Mouse (Mus musculus) heart, embryonic 15.5 days (tissue): ENCODE measurements around the gene Vmn1r221. TPM values are rescaled to one million over a fixed set of nuclear protein-coding genes. Genes with fewer than 3 reads are reported as not detected.
"Not testable (repeated sequence)": the region's sequence is repeated elsewhere in the genome, so short reads cannot be mapped to it uniquely, and the experiment has no call there.

Experiments used
- ATAC-seq: fragments of 200-750 bp; cut with Nextera tagmentation; replicated peaks from 2 replicates; pipeline ENCODE4 v1.8.0; 2017; ENCODE audit warnings: low read depth, moderate TSS enrichment; ENCODE audit not compliant: insufficient number of reproducible peaks, insufficient read depth, low FRiP score
- H3K27ac ChIP-seq: fragments of 300-500 bp; sonication (generic); 2 replicates; pipeline ENCODE4 v1.5.1; 2015; ENCODE audit warnings: mild to moderate bottlenecking, inconsistent platforms
- H3K27me3 ChIP-seq: fragments of 300-500 bp; sonication (generic); 2 replicates; pipeline ENCODE4 v1.6.1; 2015; ENCODE audit warnings: inconsistent platforms
- H3K36me3 ChIP-seq: fragments of 300-500 bp; sonication (generic); 2 replicates; pipeline ENCODE4 v1.6.1; 2015; ENCODE audit warnings: mild to moderate bottlenecking, inconsistent platforms
- H3K4me1 ChIP-seq: fragments of 300-500 bp; sonication (generic); replicated peaks from 2 replicates; pipeline ENCODE4 v1.6.1; 2015; ENCODE audit warnings: inconsistent platforms
- H3K4me2 ChIP-seq: fragments of 300-500 bp; sonication (generic); 2 replicates; pipeline ENCODE4 v1.6.1; 2015; ENCODE audit warnings: inconsistent platforms, mild to moderate bottlenecking, moderate library complexity
- H3K4me3 ChIP-seq: fragments of 300-500 bp; sonication (generic); 2 replicates; pipeline ENCODE4 v1.5.1; 2015; ENCODE audit warnings: mild to moderate bottlenecking, inconsistent platforms
- H3K9ac ChIP-seq: fragments of 300-500 bp; sonication (generic); 2 replicates; pipeline ENCODE4 v1.6.1; 2015; ENCODE audit warnings: mild to moderate bottlenecking, inconsistent platforms
- H3K9me3 ChIP-seq: fragments of 300-500 bp; sonication (generic); replicated peaks from 2 replicates; pipeline ENCODE4 v1.6.1; 2016; ENCODE audit warnings: inconsistent platforms
- WGBS: fragments of 180-500 bp; shearing (Covaris S2); methylation state at CpG from one replicate; pipeline ENCODE4 v1.1.7; 2015; ENCODE audit warnings: mixed read lengths; 5-methylcytosine and 5-hydroxymethylcytosine counted together
- polyA plus RNA-seq: library from polyadenylated mRNA; unstranded; fragments of >200 nt; fragmentation: Nextera tagmentation; extraction: Ambion mirVana; gene quantifications from 2 replicates; pipeline ENCODE4 v1.2.1, GENCODE M21; 2015

Vmn1r221 gene
- not detected in 2 replicates for polyA plus RNA-seq

DNA sequence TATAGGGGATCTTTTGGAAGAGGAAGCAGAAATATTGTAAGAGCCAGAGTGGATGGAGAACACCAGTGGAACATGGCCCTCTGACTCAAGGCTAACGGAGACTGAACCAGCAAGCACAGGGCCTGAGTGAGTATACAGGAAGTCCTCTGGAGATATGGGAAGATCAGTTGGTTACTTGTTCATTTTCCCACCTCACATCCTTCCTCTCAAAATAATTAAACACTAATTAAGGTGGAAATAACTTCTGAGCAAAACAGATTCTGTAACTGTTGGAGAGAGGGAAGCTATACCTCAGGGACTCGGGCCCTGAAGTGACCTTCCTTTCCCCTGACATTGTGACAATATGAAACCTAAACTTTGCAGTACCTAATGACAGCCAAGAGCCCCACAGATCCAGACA is at the start of gene Vmn1r221:
Gene Vmn1r221 (plus strand): TSS at position 301 of the 400 bp plus-strand sequence.
- H3K27ac ChIP-seq, H3K27me3 ChIP-seq, H3K9ac ChIP-seq, ATAC-seq, H3K4me2 ChIP-seq, H3K4me3 ChIP-seq, H3K4me1 ChIP-seq, H3K36me3 ChIP-seq, H3K9me3 ChIP-seq: not testable (repeated sequence)
- WGBS: 70% methylated on average over 2 of the region's 2 CpGs

DNA sequence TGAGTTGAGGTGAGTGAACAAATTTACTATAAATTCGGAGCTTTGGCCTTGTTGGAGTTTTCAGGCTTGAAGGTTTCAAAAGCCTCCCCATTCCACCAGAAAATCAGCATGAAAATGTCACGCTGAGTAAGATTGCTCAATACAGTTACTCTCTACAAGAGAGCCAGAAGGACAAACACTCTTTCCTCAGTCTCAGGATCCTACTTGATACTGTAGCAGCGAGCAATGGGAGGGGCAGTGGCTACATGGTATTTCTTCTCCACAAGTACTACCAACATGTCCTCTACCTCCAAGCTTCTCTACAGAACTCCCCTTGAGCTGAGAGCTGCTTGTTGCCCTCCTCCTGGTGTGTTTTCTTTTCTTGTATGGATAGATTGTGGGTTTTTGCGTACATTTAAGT is 47.5 kb upstream of the Vmn1r221 start:
- not testable (repeated sequence) for H3K27ac ChIP-seq, H3K36me3 ChIP-seq, ATAC-seq, H3K4me1 ChIP-seq, H3K4me2 ChIP-seq, H3K9ac ChIP-seq, H3K9me3 ChIP-seq, H3K27me3 ChIP-seq, H3K4me3 ChIP-seq
- WGBS: 78% methylated on average over 4 of the region's 4 CpGs

DNA sequence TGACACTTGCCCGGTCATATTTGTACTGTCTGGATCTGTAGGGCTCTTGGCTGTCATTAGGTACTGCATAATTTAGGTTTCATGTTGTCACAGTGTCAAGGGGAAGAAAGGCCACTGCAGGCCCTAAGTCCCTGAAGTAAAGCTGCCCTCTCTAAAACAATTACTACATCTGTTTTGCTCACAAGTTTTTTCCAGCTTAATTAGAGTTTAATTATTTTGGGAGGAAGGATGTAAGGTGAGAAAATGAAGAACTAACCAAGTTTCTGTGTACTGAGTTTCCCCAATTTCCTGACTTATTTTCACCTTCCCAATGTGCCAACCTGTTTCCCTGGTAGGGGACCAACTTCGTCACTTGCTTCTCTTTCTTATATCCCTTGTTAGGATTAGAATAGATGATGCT is 26.1 kb upstream of the Vmn1r221 start, which contains the start of gene Vmn1r220:
Gene Vmn1r220 (minus strand): TSS at position 101 of the 400 bp plus-strand sequence.
- no peak within 1 kb of the TSS for H3K9ac ChIP-seq
- ATAC-seq: no peak
- no peaks in the 10 kb centered on the region for H3K36me3 ChIP-seq
- H3K27me3 ChIP-seq: no peaks in the 10 kb centered on the region
- no peaks in the 10 kb centered on the region for H3K4me1 ChIP-seq
- WGBS: 70% methylated on average over 2 of the region's 2 CpGs
- no peak within 1 kb of the TSS for H3K4me3 ChIP-seq
- H3K4me2 ChIP-seq: no peak within 1 kb of the TSS
- H3K27ac ChIP-seq: no peak within 1 kb of the TSS
- no peaks in the 10 kb centered on the region for H3K9me3 ChIP-seq

DNA sequence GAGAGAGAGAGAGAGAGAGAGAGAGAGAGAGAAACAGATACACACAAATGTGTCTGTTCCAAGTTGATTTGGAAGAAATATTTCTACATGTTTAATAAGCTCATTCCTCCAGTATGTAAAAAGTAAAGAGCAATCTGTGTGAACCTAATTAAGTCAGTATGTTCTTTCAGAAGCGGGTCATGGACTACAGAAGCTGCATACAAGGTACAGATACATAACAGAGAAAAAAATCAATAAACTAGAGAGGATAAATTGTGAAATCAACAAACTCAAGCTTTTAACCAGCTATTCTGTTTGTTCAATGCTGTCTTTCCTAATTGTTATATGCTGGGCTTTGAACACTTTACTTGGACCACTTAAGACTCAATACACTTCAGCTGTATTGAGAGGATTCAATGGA is 10.0 kb upstream of the Vmn1r221 start:
- not testable (repeated sequence) for H3K4me1 ChIP-seq, H3K4me3 ChIP-seq, H3K27ac ChIP-seq, ATAC-seq, H3K9ac ChIP-seq, H3K36me3 ChIP-seq, H3K4me2 ChIP-seq, H3K27me3 ChIP-seq, H3K9me3 ChIP-seq
- WGBS: 55% methylated on average over 1 of the region's 1 CpGs

DNA sequence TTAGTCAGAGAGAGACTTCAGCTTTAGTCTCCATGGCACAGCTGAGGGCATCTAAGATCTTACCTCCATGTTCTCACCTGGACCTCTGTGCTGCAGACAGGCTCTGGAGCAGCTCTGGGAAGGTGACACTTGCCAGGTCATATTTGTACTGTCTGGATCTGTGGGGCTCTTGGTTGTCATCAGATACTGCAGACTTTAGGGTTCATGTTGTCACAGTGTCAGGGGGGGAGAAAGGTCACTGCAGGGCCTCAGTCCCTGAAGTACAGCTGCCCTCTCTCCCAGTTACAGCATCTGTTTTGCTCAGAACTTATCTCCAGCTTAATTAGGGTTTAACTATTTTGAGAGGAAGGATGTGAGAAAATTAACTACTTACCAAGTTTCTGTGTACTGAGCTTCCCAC is 21.9 kb downstream of the Vmn1r221 start, which contains the start of gene Vmn1r222:
Gene Vmn1r222 (minus strand): TSS at position 101 of the 400 bp plus-strand sequence.
- ATAC-seq, H3K27ac ChIP-seq, H3K9ac ChIP-seq, H3K4me2 ChIP-seq, H3K4me3 ChIP-seq, H3K36me3 ChIP-seq, H3K4me1 ChIP-seq, H3K27me3 ChIP-seq, H3K9me3 ChIP-seq: not testable (repeated sequence)

DNA sequence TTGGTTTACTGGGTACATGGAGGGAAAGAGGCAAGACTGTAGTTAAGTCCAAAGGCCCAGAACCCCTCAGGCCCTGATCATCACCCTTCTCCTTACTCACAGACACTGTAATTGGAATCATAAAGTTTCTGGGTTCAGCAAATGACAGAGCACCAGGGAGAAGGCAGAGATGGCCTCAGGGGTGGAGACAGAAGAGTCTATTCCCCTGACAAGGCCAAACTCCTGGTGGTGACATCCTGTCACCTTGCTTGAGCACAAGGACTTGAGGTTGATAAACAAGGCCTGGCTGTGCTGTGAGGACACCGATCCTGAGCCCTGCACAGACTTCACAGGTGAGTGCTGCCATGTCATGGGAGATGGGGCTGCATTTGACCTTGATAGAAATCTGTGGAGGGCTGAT is 32.9 kb downstream of the Vmn1r221 start, which contains the start of gene Vmn1r223:
Gene Vmn1r223 (plus strand): TSS at position 301 of the 400 bp plus-strand sequence.
- H3K4me2 ChIP-seq, ATAC-seq: not testable (repeated sequence)

DNA sequence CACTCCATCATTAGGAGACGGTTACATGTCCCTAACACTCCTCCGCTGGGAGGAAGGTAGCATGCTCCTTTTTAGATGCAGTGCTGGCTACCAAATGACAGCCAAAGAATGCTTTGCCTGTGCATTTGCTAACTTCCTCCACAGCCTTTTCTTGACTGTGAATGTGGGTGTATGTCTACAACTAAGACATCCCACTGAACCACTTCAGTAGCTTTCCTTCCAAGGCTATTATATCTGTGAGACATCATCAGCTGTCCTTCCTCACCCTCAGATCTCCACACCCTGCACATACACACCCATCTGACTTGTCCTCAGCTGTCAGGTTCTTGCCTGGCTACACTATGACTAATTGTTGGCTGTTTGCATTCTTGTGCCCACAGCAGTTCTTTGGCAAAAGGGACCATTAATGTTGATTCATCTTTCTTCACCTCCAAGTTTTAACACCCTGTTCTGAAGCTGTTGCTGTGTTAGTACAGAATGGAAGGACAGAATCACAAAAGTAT is 44.7 kb downstream of the Vmn1r221 start:
- Histone ChIP-seq H3K4me1 (no peaks in the 10 kb centered on the region), H3K4me3 (no peak overlapping the region), H3K36me3 (no peaks in the 10 kb centered on the region), H3K9me3 (no peaks in the 10 kb centered on the region), H3K9ac (no peak overlapping the region), H3K4me2 (no peak overlapping the region), H3K27me3 (no peaks in the 10 kb centered on the region), H3K27ac (no peak overlapping the region)
- no peak for ATAC-seq
- WGBS: 66% methylated on average over 2 of the region's 2 CpGs

More for the DNA sequence above, 32.9 kb downstream of the Vmn1r221 start, which contains the start of gene Vmn1r223:
- not testable (repeated sequence) for H3K36me3 ChIP-seq, H3K4me3 ChIP-seq, H3K27me3 ChIP-seq, H3K27ac ChIP-seq, H3K9ac ChIP-seq, H3K4me1 ChIP-seq, H3K9me3 ChIP-seq
- WGBS: 80% methylated on average over 1 of the region's 1 CpGs

DNA sequence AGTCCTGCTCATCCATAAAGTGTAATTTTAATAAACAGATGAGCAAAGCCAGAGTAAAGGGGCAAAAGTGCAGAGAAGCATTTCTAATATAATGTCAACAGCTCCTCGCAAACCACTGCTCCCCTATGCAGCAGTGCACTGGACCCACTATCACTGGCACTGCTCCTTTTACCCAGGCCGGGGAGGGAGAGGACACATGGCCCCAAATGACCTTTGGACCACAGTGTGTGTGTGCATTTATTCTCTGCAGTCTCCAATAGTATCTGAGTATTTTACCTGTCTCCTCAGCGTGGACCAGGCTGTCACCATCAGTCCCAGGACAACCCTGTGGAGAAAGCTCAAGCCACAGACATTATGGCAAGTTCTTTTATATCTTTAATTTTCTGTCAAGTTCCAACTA is 54.7 kb downstream of the Vmn1r221 start:
- not testable (repeated sequence) for H3K36me3 ChIP-seq, H3K9ac ChIP-seq, H3K4me1 ChIP-seq, ATAC-seq, H3K27ac ChIP-seq, H3K27me3 ChIP-seq, H3K4me2 ChIP-seq, H3K4me3 ChIP-seq, H3K9me3 ChIP-seq
- WGBS: 84% methylated on average over 3 of the region's 3 CpGs

DNA sequence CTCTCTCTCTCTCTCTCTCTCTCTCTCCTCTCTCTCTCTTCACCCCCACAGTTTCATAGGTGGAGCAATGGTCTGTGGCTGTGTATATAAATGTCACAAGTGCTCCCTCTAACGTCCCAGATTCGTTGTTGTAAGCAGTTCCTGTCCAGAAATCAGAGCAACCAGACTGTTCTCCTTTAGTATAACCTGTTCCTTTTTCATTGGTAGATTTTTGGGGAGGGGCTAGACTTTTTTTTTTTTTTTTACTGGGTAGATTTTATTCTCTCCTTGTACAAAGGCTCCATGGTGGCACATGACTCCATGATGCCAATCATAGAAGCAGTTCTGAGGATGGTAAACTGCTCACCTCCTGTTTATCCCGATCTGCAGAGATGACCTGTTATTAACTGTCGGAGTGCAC is 55.2 kb downstream of the Vmn1r221 start:
- 38% methylated on average over 4 of the region's 4 CpGs for WGBS
- H3K27ac ChIP-seq, H3K27me3 ChIP-seq, H3K4me1 ChIP-seq, ATAC-seq, H3K9me3 ChIP-seq, H3K36me3 ChIP-seq, H3K4me3 ChIP-seq, H3K9ac ChIP-seq: not testable (repeated sequence)
- H3K4me2 ChIP-seq: peak overlapping the region; percentile 56

DNA sequence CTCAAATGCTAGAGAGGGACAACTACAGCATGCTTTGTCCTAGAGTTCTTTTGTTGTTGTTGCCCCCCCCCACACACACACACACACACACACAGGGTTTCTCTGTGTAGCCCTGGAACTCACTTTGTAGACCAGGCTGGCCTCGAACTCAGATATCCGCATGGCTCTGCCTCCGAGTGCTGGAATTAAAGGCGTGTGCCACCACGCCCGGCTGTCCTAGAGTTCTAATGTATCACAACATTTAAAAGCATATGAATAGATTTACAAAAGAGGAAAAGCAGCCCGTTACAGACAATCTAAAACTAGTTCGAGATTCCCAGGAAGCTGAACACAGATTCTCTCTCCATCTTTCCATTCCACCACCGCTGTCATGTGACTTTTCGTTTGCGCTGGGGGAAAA is 55.8 kb downstream of the Vmn1r221 start:
- Histone ChIP-seq H3K4me2 (peak overlapping the region; percentile 56), H3K36me3 (no peaks in the 10 kb centered on the region), H3K27ac (no peak overlapping the region), H3K4me3 (peak overlapping the region; percentile 34), H3K4me1 (peaks cover 7% of the 10 kb centered on the region), H3K27me3 (peaks cover 5% of the 10 kb centered on the region), H3K9ac (no peak overlapping the region), H3K9me3 (no peaks in the 10 kb centered on the region)
- 16% methylated on average over 11 of the region's 11 CpGs for WGBS
- no peak for ATAC-seq

DNA sequence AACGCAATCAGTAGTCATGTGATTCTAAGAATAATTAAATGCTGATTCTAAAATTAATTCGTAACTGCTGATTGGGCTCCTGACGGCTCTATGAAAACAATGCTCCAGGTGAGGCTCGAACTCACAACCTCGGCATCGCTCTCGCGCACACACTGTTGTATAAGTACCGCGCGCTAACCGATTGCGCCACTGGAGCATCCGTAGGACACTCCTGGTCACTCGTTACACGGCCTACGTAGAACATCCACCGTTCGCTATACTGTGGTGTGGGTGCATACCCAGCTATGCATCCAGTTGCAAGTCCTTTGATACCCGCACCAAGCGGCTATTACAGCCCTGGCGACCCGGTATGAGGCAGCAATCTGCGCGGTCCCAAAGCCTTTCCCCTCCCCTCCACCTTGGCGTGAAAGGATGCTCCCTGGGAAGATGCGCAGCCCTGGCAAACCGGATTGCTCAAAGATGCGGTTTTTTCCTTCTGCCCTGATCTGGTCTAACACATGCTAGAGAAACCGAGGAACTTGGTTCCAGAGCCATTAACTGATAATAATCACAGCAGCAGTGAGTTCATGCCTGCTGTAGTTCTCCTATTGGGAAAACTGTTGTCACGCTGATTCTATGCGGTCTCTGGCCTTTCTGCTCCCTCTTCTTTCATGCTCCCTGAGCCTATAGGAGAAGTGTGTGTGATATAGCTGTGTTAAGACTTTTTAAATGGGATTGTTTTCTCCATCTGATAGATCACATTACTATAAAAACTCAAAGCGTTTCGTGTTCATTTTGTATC is 56.6 kb downstream of the Vmn1r221 start:
- Histone ChIP-seq H3K9me3 (no peaks in the 10 kb centered on the region), H3K4me3 (peak overlapping the region; percentile 34), H3K27me3 (peaks cover 5% of the 10 kb centered on the region), H3K4me2 (peak overlapping the region; percentile 56), H3K9ac (no peak overlapping the region), H3K36me3 (no peaks in the 10 kb centered on the region), H3K27ac (no peak overlapping the region), H3K4me1 (peaks cover 7% of the 10 kb centered on the region)
- ATAC-seq: 0 out of 2 replicates have a peak, but pooled peaks have one; percentile 58
- WGBS: 3% methylated on average over 34 of the region's 34 CpGs
